Mouse (Mus musculus) retina, postnatal 7 days (tissue): ENCODE results near the gene Nlgn1.

ENCODE experiments used
- DNase-seq: peaks from one replicate; pipeline ENCODE4 v3.0.0-alpha.2; 2012; ENCODE audit warnings: low read depth, low spot score

The Nlgn1 gene

GRCm38 (mm10) chr3:26069366-26069765, 262.9 kb downstream of the Nlgn1 start:
- no peak for DNase-seq

- DNase-seq = no peak
Observed at GRCm38 (mm10) chr3:26050769-26051168, 281.5 kb downstream of the Nlgn1 start.

GRCm38 (mm10) chr3:26042966-26043365, 289.3 kb downstream of the Nlgn1 start:
- DNase-seq = no peak

- no peak for DNase-seq
Observed at GRCm38 (mm10) chr3:26039696-26040095, 292.6 kb downstream of the Nlgn1 start.

- DNase-seq = no peak
Observed at GRCm38 (mm10) chr3:26026025-26026424, 306.2 kb downstream of the Nlgn1 start.

- DNase-seq = no peak
Observed at GRCm38 (mm10) chr3:26023217-26023616, 309.0 kb downstream of the Nlgn1 start.

GRCm38 (mm10) chr3:26021632-26022184, 310.6 kb downstream of the Nlgn1 start:
- no peak for DNase-seq

- no peak for DNase-seq
Observed at GRCm38 (mm10) chr3:26011310-26012078, 320.8 kb downstream of the Nlgn1 start.

- no peak for DNase-seq
Observed at GRCm38 (mm10) chr3:26002863-26003608, 329.2 kb downstream of the Nlgn1 start.

GRCm38 (mm10) chr3:26002367-26002766, 329.9 kb downstream of the Nlgn1 start:
- DNase-seq = no peak

- DNase-seq = no peak
Observed at GRCm38 (mm10) chr3:25967546-25967945, 364.7 kb downstream of the Nlgn1 start.

GRCm38 (mm10) chr3:25964237-25964636, 368.0 kb downstream of the Nlgn1 start:
- DNase-seq = no peak

GRCm38 (mm10) chr3:25963568-25963967, 368.7 kb downstream of the Nlgn1 start:
- no peak for DNase-seq

GRCm38 (mm10) chr3:25916535-25916934, 415.7 kb downstream of the Nlgn1 start:
- DNase-seq = no peak

GRCm38 (mm10) chr3:25914365-25915065, 417.7 kb downstream of the Nlgn1 start:
- no peak for DNase-seq

- DNase-seq = no peak
Observed at GRCm38 (mm10) chr3:25903140-25903809, 429.0 kb downstream of the Nlgn1 start.

- no peak for DNase-seq
Observed at GRCm38 (mm10) chr3:25897456-25897855, 434.8 kb downstream of the Nlgn1 start.

GRCm38 (mm10) chr3:25884797-25885196, 447.5 kb downstream of the Nlgn1 start:
- DNase-seq = no peak

GRCm38 (mm10) chr3:25869161-25869560, 463.1 kb downstream of the Nlgn1 start:
- DNase-seq = peak; percentile 8

GRCm38 (mm10) chr3:25858384-25858783, 473.9 kb downstream of the Nlgn1 start:
- no peak for DNase-seq

GRCm38 (mm10) chr3:25844686-25845462, 487.4 kb downstream of the Nlgn1 start:
- no peak for DNase-seq
